In the genomic region with DNA sequence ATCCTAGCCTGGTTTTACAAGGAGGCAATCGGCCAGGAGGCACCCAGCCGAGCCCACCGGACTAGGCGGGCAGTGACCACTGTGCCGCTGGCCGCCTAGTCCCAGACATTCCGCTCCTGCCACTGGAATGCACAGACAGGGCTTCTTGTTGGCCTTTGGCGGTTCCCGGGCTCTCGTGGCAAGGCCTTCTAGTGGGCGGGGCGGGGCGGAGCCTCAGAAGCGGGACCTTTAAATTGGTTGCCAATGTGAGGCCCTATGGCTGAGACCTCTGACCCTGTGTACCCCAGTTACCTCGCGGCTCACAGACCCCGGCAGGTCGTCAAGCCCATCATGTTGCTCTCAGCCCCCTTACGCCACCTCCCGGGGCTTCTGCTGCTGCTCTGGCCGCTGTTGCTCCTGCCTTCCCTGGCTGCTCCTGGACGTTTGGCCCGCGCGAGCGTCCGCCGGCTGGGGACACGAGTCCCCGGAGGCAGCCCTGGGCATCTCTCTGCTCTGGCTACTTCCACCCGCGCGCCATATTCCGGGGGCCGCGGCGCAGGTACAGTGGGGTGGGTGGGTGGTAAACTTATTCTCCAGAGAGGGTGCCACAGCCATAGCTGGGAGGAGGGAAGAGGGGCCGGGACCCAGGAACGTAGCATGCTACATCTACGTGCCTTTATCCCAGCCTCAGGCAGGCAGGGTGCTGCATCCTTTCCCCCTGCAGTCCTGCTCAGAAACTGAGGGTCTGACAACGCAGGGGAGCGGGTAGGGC, we compare ENCODE assay signal across 8 mouse cellular contexts. TPM values are rescaled to one million over a fixed set of nuclear protein-coding genes. Genes with fewer than 3 reads are reported as not detected.
DNase-seq lines count a peak whose midpoint lies in the region; ATAC-seq and TF ChIP-seq lines count a peak whose summit lies in the region.
"Had no signal": no experiment of that assay in that cellular context is flagged by ENCODE, and none has a peak within 500 bp of the region (broad histone marks: within the 10 kb centered on the region; RNA-seq: fewer than 3 reads in every experiment).

A gene (plus strand): TSS at position 216 of the 751 bp plus-strand sequence.

- peak; percentile 68 for ATAC-seq in forebrain, embryonic 16.5 days
- ATAC-seq in hematopoietic stem cell, adult 5-6 weeks (replicated peaks in 1 of 2; ENCODE audit: insufficient read depth in 1 of 2, low FRiP score in 2 of 2, low TSS enrichment in 1 of 2, low read depth in 1 of 2, poor library complexity in 2 of 2, severe bottlenecking in 2 of 2), result peak; percentile 68 to 74

- no peak within 1 kb of the TSS for H3K27ac ChIP-seq in forebrain, embryonic 16.5 days (ENCODE audit: low read length)
- no peak within 1 kb of the TSS for H3K27ac ChIP-seq in left cerebral cortex, adult 2 months

- under 1% methylated on average over 42 of the region's 42 CpGs for WGBS in forebrain, embryonic 16.5 days

- peak within 1 kb of the TSS; percentile 75 for H3K4me2 ChIP-seq in forebrain, embryonic 16.5 days (ENCODE audit: low read length)

- DNase-seq in adrenal gland, adult 18-20 months (ENCODE audit: low spot score in 2 of 2), result peak; percentile 75 to 76
- peak; percentile 30 for DNase-seq in cerebellum, adult 9-10 months
- DNase-seq in left cerebral cortex, adult 2 months (ENCODE audit: extremely low spot score in 1 of 2, low spot score in 2 of 2), result peak; percentile 19 to 38
- DNase-seq in right cerebral cortex, postnatal 4 days, result peak; percentile 40

- H3K36me3 ChIP-seq in forebrain, embryonic 16.5 days (ENCODE audit: control insufficient read depth, insufficient read depth), result no peaks in the 10 kb centered on the region
- no peaks in the 10 kb centered on the region for H3K36me3 ChIP-seq in megakaryocyte, embryonic 14.5 days (replicated peaks; ENCODE audit: low read length)

- no peaks in the 10 kb centered on the region for H3K9me3 ChIP-seq in forebrain, embryonic 16.5 days (ENCODE audit: control insufficient read depth, low read length)
- no peaks in the 10 kb centered on the region for H3K9me3 ChIP-seq in megakaryocyte, embryonic 14.5 days

- H3K27me3 ChIP-seq in forebrain, embryonic 16.5 days (replicated peaks; ENCODE audit: control insufficient read depth, insufficient read depth, low read length), result no peaks in the 10 kb centered on the region
- H3K27me3 ChIP-seq in megakaryocyte, embryonic 14.5 days (replicated peaks), result peaks cover 55% of the 10 kb centered on the region

- peaks cover 8% of the 10 kb centered on the region for H3K4me1 ChIP-seq in forebrain, embryonic 16.5 days (replicated peaks; ENCODE audit: control insufficient read depth, insufficient read depth, low read length)
- peaks cover 31% of the 10 kb centered on the region for H3K4me1 ChIP-seq in megakaryocyte, embryonic 14.5 days

- intact Hi-C loops in left cerebral cortex, adult 2 months (cut with DNase I), result no loop called here

- H3K4me3 ChIP-seq in forebrain, embryonic 16.5 days (replicated peaks; ENCODE audit: low read length), result peak within 1 kb of the TSS; percentile 41
- peak within 1 kb of the TSS; percentile 47 for H3K4me3 ChIP-seq in left cerebral cortex, adult 2 months
- peak within 1 kb of the TSS; percentile 85 for H3K4me3 ChIP-seq in megakaryocyte, embryonic 14.5 days (replicated peaks)

- no peak; the same call in 1 of the 2 replicates for TF ChIP-seq CTCF in left cerebral cortex, adult 2 months (IDR thresholded peaks at IDR 0.05)

- peak within 1 kb of the TSS; percentile 51 for H3K9ac ChIP-seq in forebrain, embryonic 16.5 days (replicated peaks; ENCODE audit: low read depth, low read length)

RNA-seq across cellular contexts. Expression of the gene that starts here (rescaled TPM):
- not detected for total RNA-seq in adrenal gland, adult 18-20 months (2021)
- 0.15 and 1.1 TPM in 2 replicates for polyA plus RNA-seq in forebrain, embryonic 16.5 days (2015; fragmentation: Nextera tagmentation; extraction: Ambion mirVana)
- total RNA-seq in hematopoietic stem cell, adult 5-6 weeks (2017), result not detected in 2 replicates
- under 1 TPM in 1 of 2 experiments, not detected in 1; 0.12 TPM for total RNA-seq in left cerebral cortex, adult 2 months (2021)
- not detected in 2 replicates for polyA plus RNA-seq in megakaryocyte, embryonic 14.5 days (2012; ENCODE audit: insufficient read depth, low replicate concordance)
- total RNA-seq: layer of hippocampus, postnatal 25 days had no signal

Comparison
In these comparisons a context has a peak if more than half of its experiments do, and no peak if none do; other contexts are left out.
1. Peak in DNase-seq in adrenal gland, adult 18-20 months; RNA of the gene not detected or under 1 TPM.
2. Peak in ATAC-seq in hematopoietic stem cell, adult 5-6 weeks; RNA of the gene not detected or under 1 TPM.
3. Peak in DNase-seq and H3K4me3 ChIP-seq in left cerebral cortex, adult 2 months; RNA of the gene not detected or under 1 TPM.